Mouse (Mus musculus): Measurements from ENCODE around the gene Pdia6.

GRCm38 (mm10) chr12:17329259-17329658, 62.9 kb downstream of the Pdia6 start, which contains the start of gene Atp6v1c2:
- TF ChIP-seq POLR2A (IDR thresholded peaks at IDR 0.05; ENCODE audit: borderline replicate concordance, low read depth, low read length) (no peak), CTCF (IDR thresholded peaks at IDR 0.05; ENCODE audit: low read depth, low read length) (no peak)

Data from bone marrow macrophage, adult 2 months (primary cell).